Mouse (Mus musculus) ES-E14 (cell line): ENCODE data around the gene Rsbn1l.

ENCODE experiments used
- CHD2 ChIP-seq: IDR thresholded peaks from 2 replicates; pipeline ENCODE4 v1.6.1; 2014; ENCODE audit warnings: mild to moderate bottlenecking, low read depth, low read length, inconsistent platforms
- HCFC1 ChIP-seq: IDR thresholded peaks from 2 replicates; pipeline ENCODE4 v1.6.1; 2012; ENCODE audit warnings: low read length, inconsistent platforms, borderline replicate concordance; ENCODE audit not compliant: insufficient read depth
- MAFK ChIP-seq: IDR thresholded peaks from 2 replicates; pipeline ENCODE4 v1.6.1; 2014; ENCODE audit warnings: mild to moderate bottlenecking, low read depth, low read length, inconsistent platforms; ENCODE audit not compliant: insufficient read depth
- ZC3H11A ChIP-seq: IDR thresholded peaks from 2 replicates; pipeline ENCODE4 v1.6.1; 2012; ENCODE audit warnings: low read depth, mild to moderate bottlenecking, inconsistent platforms, low read length, borderline replicate concordance
- ZNF384 ChIP-seq: IDR thresholded peaks from 2 replicates; pipeline ENCODE4 v1.6.1; 2012; ENCODE audit warnings: low read depth, low read length, inconsistent platforms

DNA sequence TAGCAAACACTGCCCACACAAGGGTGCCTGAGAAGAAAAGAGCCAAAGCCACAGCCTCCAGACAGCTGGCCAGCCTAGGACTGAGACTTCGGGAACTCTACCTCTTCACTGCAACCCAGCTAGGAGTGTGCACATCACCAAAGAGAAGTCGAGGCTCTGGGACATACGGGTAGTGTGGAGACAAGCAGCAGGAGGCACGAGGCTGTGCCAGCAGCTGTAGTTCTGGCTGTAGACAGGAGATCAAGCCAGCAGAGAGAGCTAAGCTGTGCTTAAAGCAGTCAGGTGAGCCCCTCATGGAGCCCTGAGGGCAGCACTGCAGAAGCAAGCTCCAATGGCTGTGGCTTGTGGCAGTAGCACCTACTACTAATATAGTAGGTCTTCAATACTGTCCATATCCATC, 15.5 kb downstream of the Rsbn1l start:
- no peak for TF ChIP-seq ZNF384
- TF ChIP-seq MAFK: no peak
- TF ChIP-seq ZC3H11A: no peak
- TF ChIP-seq HCFC1: no peak
- no peak for TF ChIP-seq CHD2
